Mouse (Mus musculus): Measurements from ENCODE around the gene Gm7879.

Gene Gm7879

DNA sequence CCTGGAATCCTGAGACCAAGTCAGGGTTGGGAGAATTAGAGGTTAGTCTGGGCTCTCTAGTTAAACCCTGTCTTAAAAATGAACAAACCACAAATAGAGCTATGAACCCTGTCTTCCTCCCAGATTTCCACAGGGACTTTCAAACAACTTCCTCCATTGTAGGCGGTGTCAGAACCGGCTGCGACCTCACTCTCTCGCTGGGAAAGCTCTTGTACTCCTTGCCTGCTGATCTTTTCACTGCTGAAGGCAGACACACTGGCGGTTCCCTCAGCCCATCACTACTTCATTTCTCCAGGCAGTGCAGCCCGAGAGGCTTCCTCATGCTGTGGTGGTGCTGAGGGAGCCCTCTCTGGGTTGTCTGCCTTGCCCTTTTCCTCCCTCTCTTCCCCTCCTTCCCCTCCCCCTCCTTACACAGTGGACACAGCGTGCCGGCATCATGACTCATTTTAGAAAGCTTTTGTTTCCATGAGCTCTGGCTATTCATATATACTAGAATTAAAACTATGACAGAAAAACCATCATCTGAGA lies 35.9 kb downstream of the Gm7879 start:
- DNase-seq (ENCODE audit: low spot score): no peak

DNA sequence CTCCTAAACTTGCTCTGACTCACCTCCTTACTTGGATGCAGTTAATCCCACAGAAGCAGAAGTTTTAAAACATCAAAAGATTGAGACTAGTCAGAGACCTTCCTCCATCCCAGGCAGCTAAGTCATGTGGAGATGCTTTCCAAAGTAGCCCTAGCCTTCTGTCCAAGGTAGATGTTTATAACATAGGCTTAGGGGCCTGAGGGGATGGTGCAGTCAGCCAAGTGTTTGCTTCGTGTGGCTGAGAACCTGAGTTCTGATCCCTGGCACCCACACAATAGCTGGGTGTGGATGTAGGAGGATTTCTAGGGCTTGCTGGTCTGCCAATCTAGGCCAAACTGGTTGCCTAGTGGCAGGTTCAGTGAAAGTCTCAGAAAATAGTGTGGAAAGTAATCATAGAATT lies 40.3 kb downstream of the Gm7879 start:
- no peak for DNase-seq (ENCODE audit: low spot score)

DNA sequence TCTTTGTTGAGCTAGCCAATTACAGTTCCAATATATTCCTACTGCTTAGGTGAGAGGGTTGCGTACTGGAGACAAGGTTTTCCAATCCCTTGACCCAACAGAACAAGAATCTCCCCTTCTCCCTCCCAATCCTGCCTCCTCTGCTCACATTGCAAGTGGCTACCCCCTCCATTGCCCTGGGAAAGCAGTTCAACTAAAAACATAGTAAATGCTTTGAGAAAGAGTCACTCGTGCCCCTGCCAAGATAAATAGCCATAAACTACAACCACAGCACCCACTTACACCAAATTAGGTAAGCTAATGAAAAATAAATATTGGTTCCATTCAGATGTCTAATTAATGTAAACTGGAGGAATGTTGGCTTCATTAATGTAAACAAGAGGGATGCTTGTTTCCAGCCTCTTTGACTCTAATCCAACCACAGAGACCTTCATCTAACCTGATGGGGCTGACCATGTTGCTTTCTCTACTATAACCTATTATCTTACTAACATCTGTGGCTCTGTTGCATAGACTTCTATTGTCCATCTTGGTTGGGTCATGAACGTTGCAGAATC lies 47.0 kb downstream of the Gm7879 start:
- DNase-seq (ENCODE audit: low spot score): no peak

DNA sequence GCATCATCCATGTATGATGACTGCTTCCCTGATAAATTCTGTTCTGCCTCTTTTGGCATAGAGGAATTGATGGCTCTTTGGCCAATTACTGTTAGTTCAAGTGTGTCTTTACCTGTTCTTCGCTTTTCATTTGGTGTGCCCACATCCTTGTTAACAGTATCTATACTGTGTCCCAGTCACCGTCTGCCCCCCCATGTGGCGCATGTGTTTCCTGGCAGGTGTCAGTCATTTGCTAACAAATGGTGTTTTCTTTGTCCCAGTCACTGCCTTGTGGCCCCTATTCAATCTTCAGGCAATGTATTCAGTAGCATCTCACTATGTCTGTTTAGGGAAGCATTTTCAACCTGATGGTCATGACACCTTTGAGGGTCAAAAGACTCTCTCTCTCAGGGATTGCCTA lies 48.1 kb downstream of the Gm7879 start:
- DNase-seq (ENCODE audit: low spot score): no peak
